Mouse (Mus musculus) spleen, adult 2 months (tissue): ENCODE data around the gene Enah.

Source experiments
- CTCF ChIP-seq: fragments of 200-500 bp; IDR thresholded peaks from 2 replicates; pipeline ENCODE4 v1.5.1; 2011; ENCODE audit warnings: mild to moderate bottlenecking, inconsistent platforms; ENCODE audit not compliant: insufficient read depth, insufficient read length, insufficient replicate concordance; ENCODE audit errors: extremely low read depth
- POLR2A ChIP-seq: fragments of 200-500 bp; IDR thresholded peaks from 2 replicates; pipeline ENCODE4 v1.6.1; 2011; ENCODE audit warnings: low read depth, low read length, inconsistent platforms

DNA sequence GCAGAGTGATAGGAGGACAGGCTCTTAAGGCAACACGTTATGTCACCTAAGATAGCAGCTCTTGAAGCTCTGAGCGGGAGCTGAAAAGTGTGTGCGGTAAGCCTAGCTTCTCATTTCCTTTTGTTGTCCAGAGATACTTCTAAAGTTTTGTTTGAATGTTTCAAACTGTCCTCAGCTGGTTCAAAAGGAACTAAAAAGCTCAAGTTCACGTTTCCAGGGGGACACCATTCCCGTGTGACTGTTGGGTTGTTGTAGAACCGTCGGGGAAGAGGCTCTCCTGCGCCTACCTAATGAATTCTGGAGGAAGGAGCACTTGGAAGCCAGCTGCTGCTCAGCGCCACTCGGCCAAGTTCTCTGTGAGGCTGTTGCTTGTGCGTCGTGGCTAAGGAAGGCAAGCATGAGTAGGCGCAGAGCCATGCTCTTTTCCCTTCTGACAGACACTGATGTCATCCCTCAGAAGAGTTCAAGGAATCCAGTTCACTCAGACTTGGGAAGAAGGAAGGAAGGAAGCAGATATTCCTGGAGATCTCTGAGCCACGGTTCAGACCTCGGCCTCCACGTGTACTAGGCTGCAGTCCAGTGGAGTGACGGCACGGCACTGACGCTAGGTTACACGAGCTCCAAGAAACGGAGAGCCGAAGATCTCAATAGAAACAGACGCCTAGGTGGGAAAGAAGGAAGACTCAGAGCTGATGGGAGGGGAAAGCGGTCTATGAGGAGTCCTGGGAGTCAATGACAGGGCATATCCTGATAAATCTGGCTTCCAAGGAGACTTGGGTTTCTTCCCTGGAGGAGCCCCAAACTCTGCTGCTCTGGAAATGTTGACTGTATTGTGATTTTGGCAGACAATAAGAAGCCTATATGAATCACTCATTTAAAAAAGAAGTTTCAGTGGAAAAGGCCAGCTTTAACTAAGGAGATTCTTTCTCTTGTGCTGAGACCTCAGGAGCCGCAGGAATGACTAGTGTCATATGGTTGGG, 8.7 kb upstream of the Enah start:
- TF ChIP-seq POLR2A (no peak), CTCF (no peak)
